Mouse (Mus musculus): ENCODE data around the gene Cemip2. TPM values are rescaled to one million over a fixed set of nuclear protein-coding genes. Genes with fewer than 3 reads are reported as not detected.

The Cemip2 gene
- total RNA-seq, 2 experiments from 2014 or later: 6.9 to 8.8 TPM

GRCm38 (mm10) chr19:21897122-21897827, 119.1 kb downstream of the Cemip2 start:
- no peak for TF ChIP-seq CTCF (IDR thresholded peaks at IDR 0.05)
- Histone ChIP-seq H3K4me3 (no peak overlapping the region), H3K27ac (peak overlapping the region; percentile 46; the same call in 1 of the 2 replicates)
- intact Hi-C loops (cut with DNase I): no loop called here
- peak; percentile 39 for DNase-seq

GRCm38 (mm10) chr19:21898015-21898939, 120.1 kb downstream of the Cemip2 start:
- TF ChIP-seq CTCF (IDR thresholded peaks at IDR 0.05): no peak
- H3K27ac ChIP-seq: peak overlapping the region; percentile 46
- no peak for DNase-seq
- intact Hi-C loops (cut with DNase I): no loop called here
- no peak overlapping the region for H3K4me3 ChIP-seq

Other genes starting within 250 kb of the Cemip2 start
- gene 1110059E24Rik, start 125.4 kb upstream of the Cemip2 start, total RNA-seq (2021): 1 to 10 TPM; 7.1 to 9.1 TPM
- gene Abhd17b, start 125.2 kb upstream of the Cemip2 start, total RNA-seq (2021): 10 to 100 TPM; 20.0 to 20.3 TPM

All from gastrocnemius, adult 2 months (tissue).